Mouse (Mus musculus) central nervous system, embryonic 18 days (tissue): ENCODE measurements around the gene Olfr362. TPM values are rescaled to one million over a fixed set of nuclear protein-coding genes. Genes with fewer than 3 reads are reported as not detected.

Experiments
- polyA plus RNA-seq: library from polyadenylated mRNA; depleted of rRNA; stranded (reverse); fragments of >200 nt; gene quantifications from 2 replicates; pipeline ENCODE4 v1.2.3, GENCODE M21; 2012; rRNA removed

Olfr362 gene
- polyA plus RNA-seq: not detected in 2 replicates

DNA sequence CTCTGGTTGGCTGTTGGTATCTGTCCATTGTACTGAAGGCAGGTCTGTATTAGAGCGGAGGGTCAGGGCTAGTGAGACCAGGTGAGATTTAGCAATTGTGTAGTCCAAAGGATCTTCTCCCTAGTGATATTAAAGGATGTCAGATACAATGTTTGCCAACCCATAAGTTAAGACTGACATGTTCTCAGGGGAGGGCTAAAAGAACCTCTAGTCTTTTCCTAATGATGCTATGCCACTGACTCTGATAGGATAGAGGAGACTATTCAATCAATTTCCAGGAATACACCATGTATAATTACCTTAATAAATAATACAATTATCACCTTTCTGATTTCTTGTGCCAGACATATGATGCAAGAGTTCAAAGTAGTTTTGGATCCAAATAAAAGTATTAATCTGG lies at the start of gene Olfr362:
Gene Olfr362, minus strand, starts transcription at position 101 of the 400 bp plus-strand sequence.

DNA sequence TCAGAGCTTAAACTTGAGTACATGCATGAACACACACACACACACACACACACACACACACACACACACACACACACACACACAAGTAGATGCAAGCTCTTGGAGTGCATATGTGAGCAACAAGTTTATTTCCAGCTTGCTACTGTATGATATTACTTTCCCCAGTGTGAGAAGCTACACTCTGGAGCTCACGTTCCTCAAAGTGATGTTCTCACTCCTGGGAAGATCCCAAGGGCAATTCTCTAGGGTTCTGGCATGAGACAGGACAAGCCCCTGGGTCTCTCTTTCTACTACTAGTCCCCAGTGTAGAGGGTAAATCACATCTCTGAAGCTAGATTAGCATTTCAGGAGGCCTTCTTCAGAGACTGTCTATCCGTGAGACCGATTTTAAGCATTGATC lies 21.3 kb upstream of the Olfr362 start, which contains the start of gene Olfr364-ps1:
Gene Olfr364-ps1, plus strand, starts transcription at position 301 of the 400 bp plus-strand sequence.

GRCm38 (mm10) chr2:37089190-37089589 lies 28.5 kb downstream of the Olfr362 start, which contains the start of gene Olfr361:
TSS of gene Olfr361 (minus strand) at chr2:37089290.

DNA sequence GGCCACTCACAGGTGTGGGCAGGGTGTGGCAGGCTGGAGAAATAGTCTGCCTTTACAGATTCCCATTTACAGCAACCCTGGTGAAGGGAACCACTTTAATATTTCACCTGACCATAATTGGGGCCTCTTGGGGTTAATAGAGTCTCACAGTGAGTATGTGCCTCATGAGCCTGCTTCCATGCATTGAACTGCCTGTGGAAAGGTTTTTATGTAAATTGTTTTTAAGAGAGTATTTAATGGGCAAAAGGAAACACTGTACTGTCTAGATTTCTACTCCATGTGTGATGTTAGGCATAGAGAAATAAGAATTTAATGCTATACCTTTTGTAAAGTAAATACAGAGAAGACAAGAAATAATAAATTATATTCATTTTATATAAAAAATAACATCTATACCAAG lies 52.3 kb downstream of the Olfr362 start, which contains the start of gene Olfr360:
Gene Olfr360, plus strand, starts transcription at position 301 of the 400 bp plus-strand sequence.

Other genes with a start within 250 kb of the Olfr362 start
- not detected in 2 replicates for gene Olfr352, start 249.4 kb downstream of the Olfr362 start, polyA plus RNA-seq
- not detected in 2 replicates for gene Olfr353, start 225.0 kb downstream of the Olfr362 start, polyA plus RNA-seq
- not detected in 2 replicates for gene Olfr354, start 212.2 kb downstream of the Olfr362 start, polyA plus RNA-seq
- not detected in 2 replicates for gene Olfr355, start 189.0 kb downstream of the Olfr362 start, polyA plus RNA-seq
- gene Olfr356, start 180.8 kb downstream of the Olfr362 start, polyA plus RNA-seq: not detected in 2 replicates
- not detected in 2 replicates for gene Olfr357, start 124.1 kb downstream of the Olfr362 start, polyA plus RNA-seq
- not detected in 2 replicates for gene Olfr358, start 108.6 kb downstream of the Olfr362 start, polyA plus RNA-seq
- not detected in 2 replicates for gene Olfr360, start 52.2 kb downstream of the Olfr362 start, polyA plus RNA-seq
- not detected in 2 replicates for gene Olfr361, start 28.6 kb downstream of the Olfr362 start, polyA plus RNA-seq
- not detected in 2 replicates for gene Olfr364-ps1, start 21.4 kb upstream of the Olfr362 start, polyA plus RNA-seq
- gene Olfr365, start 70.3 kb upstream of the Olfr362 start, polyA plus RNA-seq: not detected in 2 replicates
- not detected in 2 replicates for gene Olfr366, start 93.7 kb upstream of the Olfr362 start, polyA plus RNA-seq
- not detected in 2 replicates for gene Olfr368, start 208.6 kb upstream of the Olfr362 start, polyA plus RNA-seq
- 38.1 and 40.0 TPM in 2 replicates for gene Pdcl, start 241.4 kb upstream of the Olfr362 start, polyA plus RNA-seq